Mouse (Mus musculus): ENCODE measurements around the gene Rras2. TPM values are rescaled to one million over a fixed set of nuclear protein-coding genes. Genes with fewer than 3 reads are reported as not detected.

The Rras2 gene
- 16.5 and 18.0 TPM in 2 replicates for polyA plus RNA-seq (2012; rRNA removed; ENCODE audit: low replicate concordance)

GRCm38 (mm10) chr7:114117444-114117905 lies at the start of gene Rras2:
Gene Rras2, minus strand, starts transcription at chr7:114117781.

Other genes with a start within 250 kb of the Rras2 start
- gene Copb1, start 136.9 kb upstream of the Rras2 start, polyA plus RNA-seq (2012; rRNA removed; ENCODE audit: low replicate concordance): 34.3 and 55.4 TPM in 2 replicates
- 127 and 132 TPM in 2 replicates for gene Psma1, start 158.3 kb upstream of the Rras2 start, polyA plus RNA-seq (2012; rRNA removed; ENCODE audit: low replicate concordance)